Mouse (Mus musculus) spleen, adult 2 months (tissue): ENCODE data around the gene Mroh2b.

Experiments used
- CTCF ChIP-seq: fragments of 200-500 bp; IDR thresholded peaks from 2 replicates; pipeline ENCODE4 v1.5.1; 2011; ENCODE audit warnings: mild to moderate bottlenecking, inconsistent platforms; ENCODE audit not compliant: insufficient read depth, insufficient read length, insufficient replicate concordance; ENCODE audit errors: extremely low read depth
- POLR2A ChIP-seq: fragments of 200-500 bp; IDR thresholded peaks from 2 replicates; pipeline ENCODE4 v1.6.1; 2011; ENCODE audit warnings: low read depth, low read length, inconsistent platforms

- TF ChIP-seq CTCF: no peak
- no peak for TF ChIP-seq POLR2A
Observed at GRCm38 (mm10) chr15:4898437-4898836, at the start of gene Mroh2b.
